Mouse (Mus musculus) Muller cell, postnatal 12 days (primary cell): ENCODE results near the gene Ryr1.

Source experiments
- DNase-seq: peaks from one replicate; pipeline ENCODE4 v3.0.0-alpha.2; 2015; ENCODE audit errors: inconsistent ontology term

The Ryr1 gene

DNA sequence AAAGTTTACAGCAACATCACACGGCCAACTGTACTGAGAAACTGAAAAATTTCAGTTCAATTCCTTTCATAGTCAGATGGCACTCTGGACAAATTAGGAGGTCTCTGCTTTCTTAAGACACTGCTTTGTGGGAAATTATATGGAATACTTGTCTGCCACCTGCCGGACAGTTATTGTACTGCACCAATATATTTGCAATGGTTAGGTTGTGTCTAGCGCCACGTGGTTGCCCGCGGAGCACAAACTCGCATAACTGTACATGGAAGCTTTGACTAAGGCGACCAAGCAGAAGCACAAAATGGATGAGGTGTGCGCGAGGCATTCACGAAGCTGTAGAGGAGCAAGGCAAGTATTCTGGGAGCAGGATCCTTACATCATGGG lies 85.4 kb downstream of the Ryr1 start:
- peak; percentile 89 for DNase-seq

- DNase-seq, result no peak
Measured at GRCm38 (mm10) chr7:29037261-29037660, 87.7 kb downstream of the Ryr1 start.

- DNase-seq, result no peak
Measured at GRCm38 (mm10) chr7:29032685-29033084, 92.3 kb downstream of the Ryr1 start.

DNA sequence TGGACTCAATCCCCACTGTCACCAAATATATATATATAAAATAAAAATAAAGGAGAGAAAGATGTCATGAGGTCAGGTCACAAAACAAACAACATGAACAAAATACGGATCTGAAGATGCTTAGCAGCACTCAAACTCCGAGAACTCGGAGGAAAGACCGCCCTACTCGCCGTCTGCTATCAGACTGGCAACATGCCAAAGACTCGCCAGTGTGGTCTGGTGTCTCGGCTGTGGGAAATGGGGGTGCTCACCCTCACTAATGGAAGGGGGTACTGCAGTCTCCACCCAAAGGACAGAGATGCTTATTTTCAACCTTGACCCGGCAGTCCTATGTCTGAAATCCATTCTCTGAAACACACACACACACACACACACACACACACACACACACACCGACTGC lies 93.3 kb downstream of the Ryr1 start:
- no peak for DNase-seq

- DNase-seq, result no peak
Measured at GRCm38 (mm10) chr7:29029690-29030656, 95.0 kb downstream of the Ryr1 start.

DNA sequence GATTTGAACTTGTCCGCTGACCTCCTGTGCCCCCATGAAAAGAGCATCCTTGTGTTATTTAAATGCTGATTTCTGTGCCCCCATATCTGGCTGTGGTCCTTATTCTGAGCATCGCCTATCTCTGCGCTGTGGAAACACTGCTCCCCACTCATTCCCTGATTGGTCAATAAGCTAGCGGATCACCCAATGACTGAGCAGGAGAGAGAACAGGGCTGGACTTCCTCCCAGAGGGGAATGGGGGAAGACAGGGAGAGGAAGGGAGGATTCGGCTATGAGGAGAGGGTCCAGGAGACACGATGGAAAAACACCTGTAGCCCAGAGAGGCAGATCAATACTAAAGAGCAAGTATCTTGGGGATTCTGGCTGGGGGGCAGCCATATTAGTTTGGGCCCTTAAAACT lies 96.2 kb downstream of the Ryr1 start:
- DNase-seq, result no peak

- no peak for DNase-seq
Measured at GRCm38 (mm10) chr7:29026811-29027210, 98.2 kb downstream of the Ryr1 start.

DNA sequence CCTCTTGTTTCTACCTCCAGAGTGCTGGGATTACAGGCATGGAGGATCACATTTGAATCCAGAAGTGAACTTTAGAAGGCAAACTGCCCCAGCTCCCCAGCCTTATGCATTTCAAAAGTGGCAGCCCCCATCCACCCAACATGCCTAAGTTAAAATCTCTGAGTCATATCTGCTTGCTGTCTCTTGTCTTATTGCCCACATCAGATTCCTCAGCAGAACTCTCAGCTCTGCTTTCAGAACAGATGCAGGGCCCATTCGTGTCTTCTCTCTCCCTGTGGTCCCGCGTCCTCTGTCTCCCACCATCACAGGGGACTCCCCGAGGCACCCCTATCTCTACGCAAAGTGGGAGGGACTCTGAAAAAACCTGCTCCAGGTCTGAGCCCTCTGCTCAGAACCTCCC lies 98.8 kb downstream of the Ryr1 start:
- DNase-seq, result no peak

GRCm38 (mm10) chr7:29025566-29025965 lies 99.4 kb downstream of the Ryr1 start:
- peak; percentile 73 for DNase-seq

DNA sequence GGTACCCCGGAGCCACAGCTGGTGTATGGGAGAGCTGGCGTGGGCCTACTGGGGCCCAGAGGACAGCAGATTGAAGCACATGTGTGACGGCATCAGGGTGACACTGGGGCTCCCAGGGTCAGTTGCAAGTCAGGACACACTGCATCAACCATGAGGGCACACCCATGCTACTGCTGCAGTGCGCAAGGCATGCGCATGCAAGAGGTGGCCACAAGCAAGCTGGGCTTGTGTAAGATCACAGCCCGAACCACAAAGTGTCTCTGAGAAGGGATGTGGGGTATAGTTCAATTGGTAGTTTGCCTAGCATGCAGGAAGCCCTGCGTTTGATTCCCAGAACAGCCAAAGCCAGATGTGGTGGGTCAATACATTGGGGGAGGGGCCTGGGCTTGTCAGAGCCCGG lies 101.5 kb downstream of the Ryr1 start:
- DNase-seq, result no peak

DNA sequence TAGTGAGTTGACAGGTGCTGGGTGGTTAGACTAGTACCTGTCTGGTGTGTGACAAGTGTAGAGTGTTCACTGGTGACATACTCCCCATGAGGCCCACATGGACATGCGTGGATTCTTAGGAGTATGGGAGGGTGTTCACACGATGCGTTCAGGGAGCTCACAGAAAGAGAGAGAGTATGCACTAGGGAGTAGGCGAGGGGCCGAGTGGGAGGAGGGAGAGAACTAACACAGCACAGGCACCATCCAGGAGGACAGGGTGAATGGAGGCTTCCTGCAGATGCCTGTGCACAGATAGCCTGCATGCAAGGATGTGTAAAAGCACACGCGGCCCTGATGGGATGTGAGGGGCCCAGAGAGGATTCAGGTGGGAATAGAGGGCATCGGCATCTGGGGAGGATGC lies 102.5 kb downstream of the Ryr1 start:
- DNase-seq, result no peak

DNA sequence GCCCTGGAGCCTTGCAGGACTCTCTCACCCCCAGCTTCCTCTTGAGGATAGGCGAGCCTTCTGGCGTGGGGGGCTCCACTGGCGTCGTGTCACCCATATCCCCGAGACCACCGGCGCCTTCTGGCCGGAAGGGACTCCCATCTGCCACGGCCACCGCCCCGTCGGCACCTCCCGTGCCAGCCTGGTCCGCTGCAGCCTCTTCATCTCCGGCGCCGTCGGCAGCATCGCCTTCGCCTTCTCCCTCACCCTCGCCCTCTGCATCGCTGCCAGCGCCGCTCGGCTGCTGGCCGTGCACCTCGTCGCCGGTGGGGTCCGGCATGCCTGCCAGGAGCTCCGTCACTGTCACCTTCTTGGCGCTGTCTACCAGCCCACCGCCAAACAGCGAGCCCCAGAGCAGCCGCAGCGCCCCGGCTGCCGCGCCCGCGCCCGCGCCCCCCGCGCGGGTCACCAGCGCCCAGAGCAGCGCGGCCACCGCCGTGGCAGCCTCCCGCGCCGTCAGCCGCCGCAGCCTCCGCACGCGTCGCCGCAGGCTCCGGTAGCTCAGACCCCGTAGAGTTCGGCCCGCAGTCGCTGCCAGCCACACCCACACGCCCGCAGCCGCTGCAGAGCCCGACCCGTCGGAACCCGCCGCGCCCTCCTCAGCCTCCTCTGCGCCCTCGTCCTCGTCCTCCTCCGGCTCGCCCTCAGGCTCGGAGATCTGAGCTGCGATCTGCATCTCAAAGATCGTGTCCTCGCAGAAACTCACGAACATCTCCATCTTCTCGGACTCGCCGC lies 105.3 kb downstream of the Ryr1 start:
- DNase-seq, result no peak

- no peak for DNase-seq
Measured at GRCm38 (mm10) chr7:29017222-29017621, 107.8 kb downstream of the Ryr1 start.

- no peak for DNase-seq
Measured at GRCm38 (mm10) chr7:29016440-29016839, 108.5 kb downstream of the Ryr1 start.

- DNase-seq, result no peak
Measured at GRCm38 (mm10) chr7:29014984-29015383, 110.0 kb downstream of the Ryr1 start.

DNA sequence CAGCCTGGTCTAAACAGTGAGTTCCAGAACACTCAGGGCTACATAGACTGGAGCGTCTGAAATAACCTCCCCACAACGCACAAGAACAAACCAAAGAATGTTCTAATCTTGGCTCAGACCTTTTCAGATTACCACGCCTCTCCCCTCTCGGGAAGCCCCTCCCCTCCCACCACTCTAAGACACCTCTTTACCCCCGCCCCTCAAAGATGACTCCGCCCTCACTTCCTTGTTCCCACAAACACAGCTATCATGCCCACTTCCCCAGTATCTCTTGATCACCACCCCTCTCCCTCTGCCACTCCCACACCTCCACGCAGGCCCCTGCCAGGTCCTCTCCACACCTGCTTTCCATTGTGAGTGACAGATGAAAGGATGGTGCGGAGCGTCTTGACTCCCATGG lies 116.3 kb downstream of the Ryr1 start:
- DNase-seq, result no peak

DNA sequence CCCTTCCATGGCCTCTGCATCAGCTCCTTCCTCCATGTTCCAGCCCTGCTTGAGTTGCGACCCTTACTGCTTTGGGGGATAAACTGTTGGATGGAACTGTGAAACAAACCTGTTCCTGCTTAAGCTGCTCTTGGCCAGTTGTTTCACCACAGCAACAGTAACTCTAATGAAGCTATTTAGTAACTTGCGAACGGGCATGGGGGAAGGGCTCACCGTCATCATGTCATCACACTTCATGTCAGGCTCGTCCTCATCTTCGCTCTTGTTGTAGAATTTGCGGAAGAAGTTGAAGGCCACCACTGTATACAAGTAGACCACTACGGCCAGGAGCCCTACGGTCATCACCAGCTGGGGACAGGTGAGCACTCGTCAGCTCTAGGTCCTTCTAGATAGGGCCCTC lies 116.8 kb downstream of the Ryr1 start:
- no peak for DNase-seq

DNA sequence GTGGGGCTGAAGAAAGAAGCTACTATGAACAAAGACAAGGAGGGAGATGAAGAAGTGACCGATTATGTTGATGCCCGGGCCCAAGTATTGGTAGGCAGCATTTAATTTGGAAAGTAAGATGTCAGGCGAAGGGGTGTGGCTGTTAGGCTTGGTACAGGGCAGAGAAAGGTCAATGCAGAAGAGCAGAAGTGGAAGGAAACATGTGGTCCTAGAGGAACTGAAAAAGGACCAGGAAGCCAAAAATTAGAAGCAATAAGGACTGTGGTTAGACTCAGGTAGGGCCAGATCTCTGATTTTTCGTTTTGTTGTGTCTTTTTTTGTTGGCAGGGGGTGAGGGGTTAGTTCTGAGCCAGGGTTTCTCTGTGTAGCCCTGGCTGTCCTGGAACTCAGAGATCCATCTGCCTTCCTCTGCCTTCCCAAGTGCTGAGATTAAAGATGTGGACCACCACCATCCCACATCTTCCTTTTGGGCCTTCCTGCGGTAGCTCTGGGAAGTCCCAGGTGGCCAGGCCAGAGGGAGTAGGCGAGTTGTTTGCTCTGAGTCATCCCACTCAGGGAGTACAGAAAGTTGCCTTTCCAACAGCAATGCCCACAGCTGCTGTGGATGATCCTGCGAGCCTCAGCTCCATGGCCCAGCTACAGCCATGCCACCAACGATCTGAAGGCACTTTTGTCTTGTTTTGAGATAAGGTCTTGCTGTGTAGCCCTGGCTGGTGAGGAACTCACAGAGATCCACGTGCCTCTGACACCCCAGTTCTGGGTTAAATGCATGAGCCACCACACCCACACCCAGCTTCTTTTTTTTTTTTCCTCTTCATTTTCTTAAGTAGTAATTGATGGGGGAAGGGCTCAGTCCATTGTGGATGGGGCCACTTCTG lies 117.5 kb downstream of the Ryr1 start:
- DNase-seq, result no peak

DNA sequence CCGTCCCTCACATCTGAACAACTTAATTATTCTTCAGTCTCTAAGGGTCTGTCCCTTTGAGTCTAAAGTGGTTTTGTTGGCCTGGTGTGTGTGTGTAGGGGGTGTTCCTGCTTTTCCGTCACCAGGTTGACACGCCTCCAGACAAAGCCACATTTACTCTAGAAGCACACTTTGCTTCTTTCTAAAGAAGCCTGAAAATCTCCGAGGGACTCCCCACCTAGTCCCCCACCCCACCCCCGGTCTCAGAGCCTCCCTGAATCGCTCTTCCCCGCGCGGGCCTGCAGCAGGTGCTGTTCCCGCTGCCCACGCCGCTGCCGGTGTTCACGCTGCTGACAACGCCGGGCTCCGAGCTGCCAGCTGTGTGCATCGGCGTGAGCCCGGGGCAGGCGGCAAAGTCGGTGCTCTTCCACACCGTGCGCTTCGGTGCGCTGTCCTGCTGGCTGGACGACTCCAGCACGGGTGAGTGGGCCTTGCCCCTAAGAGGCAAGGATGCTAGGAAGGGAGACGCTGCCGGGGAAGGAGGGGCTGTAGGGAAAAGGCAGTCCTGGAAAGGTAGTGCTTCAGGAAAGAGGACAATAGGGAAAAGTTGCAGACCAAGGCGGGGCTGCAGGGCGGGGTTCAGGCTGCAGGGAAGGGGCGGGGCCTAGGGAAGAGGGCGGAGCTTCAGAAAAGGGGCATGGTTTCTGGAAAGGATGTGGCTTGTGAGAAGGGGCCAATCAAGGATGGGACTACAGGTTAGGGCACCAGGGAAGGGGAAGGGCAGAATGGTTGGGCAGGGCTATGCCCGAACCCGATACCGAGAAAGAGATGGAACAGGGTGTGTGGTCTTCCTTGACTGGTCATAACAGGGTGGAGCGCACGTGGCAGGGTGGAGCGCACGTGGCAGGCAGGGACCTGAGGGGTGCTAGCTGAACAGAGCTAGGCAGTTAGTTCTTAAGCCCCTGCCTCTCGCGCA lies 124.1 kb downstream of the Ryr1 start:
- DNase-seq, result peak; percentile 54

- DNase-seq, result no peak
Measured at GRCm38 (mm10) chr7:28993402-28993801, 131.6 kb downstream of the Ryr1 start.

DNA sequence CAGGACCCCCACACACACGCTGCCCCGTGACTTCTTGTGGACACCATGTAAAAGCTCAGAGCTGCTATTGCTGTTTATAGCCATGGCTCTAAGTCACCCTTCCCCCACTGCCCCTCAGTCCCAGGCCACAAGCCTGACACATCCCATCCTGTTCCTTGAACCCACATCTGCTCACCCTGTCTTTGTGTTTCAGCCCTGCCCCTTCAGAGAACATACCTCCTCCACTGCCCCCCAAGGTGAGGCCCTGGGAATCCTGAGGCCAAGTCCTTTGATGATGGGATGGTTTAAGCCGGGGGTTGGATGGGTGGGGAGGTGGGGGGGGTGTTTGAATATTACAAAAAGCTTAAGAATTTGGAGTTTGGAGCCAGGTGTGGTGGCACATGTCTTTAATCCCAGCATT lies 132.0 kb downstream of the Ryr1 start:
- no peak for DNase-seq
